Mouse (Mus musculus): Measurements from ENCODE around the gene Vps53.

GRCm38 (mm10) chr11:76037581-76038294, 141.7 kb downstream of the Vps53 start:
- TF ChIP-seq CTCF (IDR thresholded peaks at IDR 0.05; ENCODE audit: low read depth) (no peak), EP300 (IDR thresholded peaks at IDR 0.05; ENCODE audit: low read depth) (no peak)

Data from heart, postnatal 0 days (tissue).